Mouse (Mus musculus) erythroid progenitor cell, adult 5-6 weeks (primary cell): ENCODE measurements at regions not wholly inside any gene's neighbourhood (a gene's known extent, or its start where the extent isn't known, plus 50 kb on each side); places are given as distances from the start of the nearest gene placed in this dataset.
A peak's percentile ranks its signal among the peaks of the same experiment; 100 is the strongest.

Experiments
- ATAC-seq: replicated peaks from 2 replicates; pipeline ENCODE4 v1.8.0; 2016; ENCODE audit warnings: moderate number of reproducible peaks, mild to moderate bottlenecking, moderate TSS enrichment, inconsistent platforms; ENCODE audit not compliant: poor library complexity, low FRiP score, severe bottlenecking

- ATAC-seq = no peak
Measured at GRCm38 (mm10) chr16:74984207-74984606, 572.6 kb upstream of the Robo2 start.

- ATAC-seq = no peak
Measured at GRCm38 (mm10) chr16:74966099-74966498, 554.5 kb upstream of the Robo2 start.

GRCm38 (mm10) chr16:74929739-74930138, 518.1 kb upstream of the Robo2 start:
- no peak for ATAC-seq

GRCm38 (mm10) chr16:74900835-74901234, 489.2 kb upstream of the Robo2 start:
- no peak for ATAC-seq

- ATAC-seq = no peak
Measured at GRCm38 (mm10) chr16:74887724-74888123, 476.1 kb upstream of the Robo2 start.

GRCm38 (mm10) chr16:74878603-74879002, 467.0 kb upstream of the Robo2 start:
- no peak for ATAC-seq

- ATAC-seq = no peak
Measured at GRCm38 (mm10) chr16:74873756-74874155, 462.1 kb upstream of the Robo2 start.

- no peak for ATAC-seq
Measured at GRCm38 (mm10) chr16:74857752-74858151, 446.1 kb upstream of the Robo2 start.

- ATAC-seq = no peak
Measured at GRCm38 (mm10) chr16:74840006-74840405, 428.4 kb upstream of the Robo2 start.

GRCm38 (mm10) chr16:74814386-74814785, 402.8 kb upstream of the Robo2 start:
- ATAC-seq = no peak

GRCm38 (mm10) chr16:74809154-74809825, 397.7 kb upstream of the Robo2 start:
- no peak for ATAC-seq

GRCm38 (mm10) chr16:74806775-74807174, 395.1 kb upstream of the Robo2 start:
- no peak for ATAC-seq

- no peak for ATAC-seq
Measured at GRCm38 (mm10) chr16:74801296-74801695, 389.7 kb upstream of the Robo2 start.

- ATAC-seq = no peak
Measured at GRCm38 (mm10) chr16:74796303-74796653, 384.7 kb upstream of the Robo2 start.

GRCm38 (mm10) chr16:74795360-74796302, 384.0 kb upstream of the Robo2 start:
- no peak for ATAC-seq

GRCm38 (mm10) chr16:74785365-74786119, 373.9 kb upstream of the Robo2 start:
- ATAC-seq = no peak

GRCm38 (mm10) chr16:74780388-74780787, 368.8 kb upstream of the Robo2 start:
- ATAC-seq = peak; percentile 59; the same call in 1 of the 2 replicates

- no peak for ATAC-seq
Measured at GRCm38 (mm10) chr16:74768264-74768663, 356.6 kb upstream of the Robo2 start.

- no peak for ATAC-seq
Measured at GRCm38 (mm10) chr16:74756720-74757345, 345.2 kb upstream of the Robo2 start.

GRCm38 (mm10) chr16:74750900-74751299, 339.3 kb upstream of the Robo2 start:
- ATAC-seq = no peak
